Mouse (Mus musculus) embryonic facial prominence, embryonic 11.5 days (tissue): ENCODE results near the gene Gsk3b. TPM values are rescaled to one million over a fixed set of nuclear protein-coding genes. Genes with fewer than 3 reads are reported as not detected.
A peak's percentile ranks its signal among the peaks of the same experiment; 100 is the strongest.
"Not testable (repeated sequence)": the region's sequence is repeated elsewhere in the genome, so short reads cannot be mapped to it uniquely, and the experiment has no call there.

Experiments used
- ATAC-seq: fragments of 200-750 bp; cut with Nextera tagmentation; replicated peaks from 2 replicates; pipeline ENCODE4 v1.8.0; 2017; ENCODE audit warnings: low read depth; ENCODE audit not compliant: insufficient number of reproducible peaks, low FRiP score, low TSS enrichment
- DNase-seq: peaks from one replicate; pipeline ENCODE4 v3.0.0-alpha.2; 2015; ENCODE audit warnings: low spot score
- H3K27ac ChIP-seq: fragments of 300-500 bp; sonication (generic); replicated peaks from 2 replicates; pipeline ENCODE4 v1.5.1; 2014; ENCODE audit warnings: mild to moderate bottlenecking, low read depth, low read length, control low read depth
- H3K27me3 ChIP-seq: fragments of 300-500 bp; sonication (generic); 2 replicates; pipeline ENCODE4 v1.6.1; 2014; ENCODE audit warnings: mild to moderate bottlenecking, low read length, moderate library complexity, mixed read lengths; ENCODE audit not compliant: control insufficient read depth, insufficient read depth
- H3K36me3 ChIP-seq: fragments of 300-500 bp; sonication (generic); replicated peaks from 2 replicates; pipeline ENCODE4 v1.6.1; 2014; ENCODE audit warnings: low read depth, mild to moderate bottlenecking, low read length, moderate library complexity, mixed read lengths; ENCODE audit not compliant: control insufficient read depth, insufficient read depth
- H3K4me1 ChIP-seq: fragments of 300-500 bp; sonication (generic); 2 replicates; pipeline ENCODE4 v1.6.1; 2014; ENCODE audit warnings: low read length, mixed read lengths; ENCODE audit not compliant: control insufficient read depth, insufficient read depth
- H3K4me2 ChIP-seq: fragments of 300-500 bp; sonication (generic); 2 replicates; pipeline ENCODE4 v1.6.1; 2014; ENCODE audit warnings: low read depth, mild to moderate bottlenecking, control low read depth, low read length, moderate library complexity
- H3K4me3 ChIP-seq: fragments of 300-500 bp; sonication (generic); 2 replicates; pipeline ENCODE4 v1.5.1; 2014; ENCODE audit warnings: low read depth, low read length, control low read depth
- H3K9ac ChIP-seq: fragments of 300-500 bp; sonication (generic); replicated peaks from 2 replicates; pipeline ENCODE4 v1.6.1; 2014; ENCODE audit warnings: mild to moderate bottlenecking, control low read depth, low read length
- H3K9me3 ChIP-seq: fragments of 300-500 bp; sonication (generic); replicated peaks from 2 replicates; pipeline ENCODE4 v1.6.1; 2016; ENCODE audit warnings: mild to moderate bottlenecking, low read length, inconsistent platforms, mixed read lengths; ENCODE audit not compliant: control insufficient read depth
- WGBS: fragments of 180-500 bp; shearing (Covaris S2); extraction: QIAGEN DNeasy Blood & Tissue Kit; methylation state at CpG from one replicate; pipeline ENCODE4 v1.1.7; 2014; 5-methylcytosine and 5-hydroxymethylcytosine counted together
- polyA plus RNA-seq: library from polyadenylated mRNA; unstranded; fragments of >200 nt; fragmentation: Nextera tagmentation; extraction: Ambion mirVana; gene quantifications from 2 replicates; pipeline ENCODE4 v1.2.1, GENCODE M21; 2014

Gsk3b gene
- polyA plus RNA-seq, 1 experiment from 2014 or later: 81.9 TPM

- not testable (repeated sequence) for H3K4me3 ChIP-seq, ATAC-seq, H3K27me3 ChIP-seq, H3K36me3 ChIP-seq, H3K4me1 ChIP-seq, DNase-seq, H3K4me2 ChIP-seq, H3K27ac ChIP-seq, H3K9me3 ChIP-seq, H3K9ac ChIP-seq
- WGBS: 94% methylated on average over 1 of the region's 5 CpGs
Measured at GRCm38 (mm10) chr16:38073859-38074631, 14.8 kb upstream of the Gsk3b start.

- Histone ChIP-seq H3K9me3 (no peaks in the 10 kb centered on the region), H3K27ac (no peak overlapping the region), H3K4me1 (no peaks in the 10 kb centered on the region), H3K27me3 (no peaks in the 10 kb centered on the region), H3K4me3 (no peak overlapping the region), H3K9ac (no peak overlapping the region), H3K4me2 (no peak overlapping the region), H3K36me3 (no peaks in the 10 kb centered on the region)
- ATAC-seq: no peak
- 72% methylated on average over 1 of the region's 1 CpGs for WGBS
- DNase-seq: no peak
Measured at GRCm38 (mm10) chr16:38080201-38080600, 8.6 kb upstream of the Gsk3b start.

GRCm38 (mm10) chr16:38087231-38087630 lies 1.6 kb upstream of the Gsk3b start:
- Histone ChIP-seq H3K27ac (peak overlapping the region; percentile 100; the same call in 1 of the 2 replicates), H3K36me3 (no peaks in the 10 kb centered on the region), H3K27me3 (no peaks in the 10 kb centered on the region), H3K4me1 (no peaks in the 10 kb centered on the region), H3K9me3 (no peaks in the 10 kb centered on the region), H3K4me3 (peak overlapping the region; percentile 83), H3K9ac (peak overlapping the region; percentile 90), H3K4me2 (peak overlapping the region; percentile 57)
- 39% methylated on average over 10 of the region's 10 CpGs for WGBS
- ATAC-seq: no peak
- DNase-seq: peak; percentile 32

GRCm38 (mm10) chr16:38087645-38088125 lies 1.1 kb upstream of the Gsk3b start:
- ATAC-seq: no peak
- peak; percentile 57 for DNase-seq

GRCm38 (mm10) chr16:38088126-38088628 lies 624 bp upstream of the Gsk3b start:
- DNase-seq (no peak), ATAC-seq (peak; percentile 21)
- Histone ChIP-seq H3K27ac (peak overlapping the region; percentile 100), H3K36me3 (no peaks in the 10 kb centered on the region), H3K9me3 (no peaks in the 10 kb centered on the region), H3K4me1 (no peaks in the 10 kb centered on the region), H3K9ac (peak overlapping the region; percentile 90), H3K4me3 (peak overlapping the region; percentile 83), H3K4me2 (peak overlapping the region; percentile 57), H3K27me3 (no peaks in the 10 kb centered on the region)
- under 1% methylated on average over 33 of the region's 40 CpGs for WGBS

More at GRCm38 (mm10) chr16:38087645-38088125, 1.1 kb upstream of the Gsk3b start:
- Histone ChIP-seq H3K4me1 (no peaks in the 10 kb centered on the region), H3K27ac (peak overlapping the region; percentile 100), H3K4me2 (peak overlapping the region; percentile 57), H3K36me3 (no peaks in the 10 kb centered on the region), H3K9ac (peak overlapping the region; percentile 90), H3K9me3 (no peaks in the 10 kb centered on the region), H3K27me3 (no peaks in the 10 kb centered on the region), H3K4me3 (peak overlapping the region; percentile 83)
- 4% methylated on average over 11 of the region's 11 CpGs for WGBS

- H3K4me2 ChIP-seq: peak overlapping the region; percentile 24
- no peaks in the 10 kb centered on the region for H3K27me3 ChIP-seq
- H3K4me1 ChIP-seq: no peaks in the 10 kb centered on the region
- peak overlapping the region; percentile 100 for H3K27ac ChIP-seq
- H3K9me3 ChIP-seq: no peaks in the 10 kb centered on the region
- H3K9ac ChIP-seq: peak overlapping the region; percentile 97
- peak overlapping the region; percentile 83 for H3K4me3 ChIP-seq
- no peaks in the 10 kb centered on the region for H3K36me3 ChIP-seq
- WGBS: 0% methylated on average over 66 of the region's 76 CpGs
- ATAC-seq: peak; percentile 6; the same call in 1 of the 2 replicates
- peak; percentile 83 for DNase-seq
Measured at GRCm38 (mm10) chr16:38089447-38090170, 808 bp downstream of the Gsk3b start.

- DNase-seq (peak; percentile 27), ATAC-seq (no peak)
- WGBS: under 1% methylated on average over 17 of the region's 17 CpGs
- Histone ChIP-seq H3K27ac (no peak overlapping the region), H3K36me3 (no peaks in the 10 kb centered on the region), H3K4me3 (peak overlapping the region; percentile 83), H3K4me2 (peak overlapping the region; percentile 73), H3K9me3 (no peaks in the 10 kb centered on the region), H3K4me1 (no peaks in the 10 kb centered on the region), H3K9ac (peak overlapping the region; percentile 75), H3K27me3 (no peaks in the 10 kb centered on the region)
Measured at GRCm38 (mm10) chr16:38090341-38091005, 1.7 kb downstream of the Gsk3b start.
